Mouse (Mus musculus) hindbrain, embryonic 12.5 days (tissue): Measurements from ENCODE around the gene Spg21. TPM values are rescaled to one million over a fixed set of nuclear protein-coding genes. Genes with fewer than 3 reads are reported as not detected.

ENCODE experiments used
- ATAC-seq: fragments of 200-750 bp; cut with Nextera tagmentation; 2 replicates; pipeline ENCODE4 v1.8.0; 2017; ENCODE audit warnings: moderate TSS enrichment; ENCODE audit not compliant: low FRiP score
- H3K27ac ChIP-seq: fragments of 300-500 bp; sonication (generic); 2 replicates; pipeline ENCODE4 v1.5.1; 2016; ENCODE audit warnings: mild to moderate bottlenecking
- H3K27me3 ChIP-seq: fragments of 300-500 bp; sonication (generic); 2 replicates; pipeline ENCODE4 v1.6.1; 2016; ENCODE audit warnings: mild to moderate bottlenecking
- H3K36me3 ChIP-seq: fragments of 300-500 bp; sonication (generic); 2 replicates; pipeline ENCODE4 v1.6.1; 2016; ENCODE audit warnings: mild to moderate bottlenecking
- H3K4me1 ChIP-seq: fragments of 300-500 bp; sonication (generic); 2 replicates; pipeline ENCODE4 v1.6.1; 2016
- H3K4me2 ChIP-seq: fragments of 300-500 bp; sonication (generic); replicated peaks from 2 replicates; pipeline ENCODE4 v1.6.1; 2016; ENCODE audit warnings: mild to moderate bottlenecking
- H3K4me3 ChIP-seq: fragments of 300-500 bp; sonication (generic); 2 replicates; pipeline ENCODE4 v1.5.1; 2016; ENCODE audit warnings: mild to moderate bottlenecking
- H3K9ac ChIP-seq: fragments of 300-500 bp; sonication (generic); 2 replicates; pipeline ENCODE4 v1.6.1; 2016; ENCODE audit warnings: mild to moderate bottlenecking, moderate library complexity
- H3K9me3 ChIP-seq: fragments of 300-500 bp; sonication (generic); replicated peaks from 2 replicates; pipeline ENCODE4 v1.6.1; 2016; ENCODE audit warnings: mild to moderate bottlenecking
- WGBS: fragments of 180-500 bp; shearing (Covaris S2); methylation state at CpG from one replicate; pipeline ENCODE4 v1.1.7; 2016; 5-methylcytosine and 5-hydroxymethylcytosine counted together
- polyA plus RNA-seq: library from polyadenylated mRNA; unstranded; fragments of >200 nt; fragmentation: Nextera tagmentation; extraction: Ambion mirVana; gene quantifications from 2 replicates; pipeline ENCODE4 v1.2.1, GENCODE M21; 2016

Gene Spg21
- polyA plus RNA-seq, 1 experiment from 2014 or later = 121 TPM

GRCm38 (mm10) chr9:65525445-65526195 lies 64.9 kb downstream of the Spg21 start:
- Histone ChIP-seq H3K27ac (no peak overlapping the region), H3K9me3 (no peaks in the 10 kb centered on the region), H3K4me2 (no peak overlapping the region), H3K4me1 (0 out of 2 replicates have a peak, but pooled peaks cover 3% of the 10 kb centered on the region), H3K36me3 (no peaks in the 10 kb centered on the region), H3K4me3 (no peak overlapping the region), H3K9ac (no peak overlapping the region), H3K27me3 (0 out of 2 replicates have a peak, but pooled peaks cover 5% of the 10 kb centered on the region)
- WGBS = 79% methylated on average over 10 of the region's 10 CpGs
- no peak for ATAC-seq

GRCm38 (mm10) chr9:65528417-65529038 lies 67.8 kb downstream of the Spg21 start:
- no peak for ATAC-seq
- Histone ChIP-seq H3K9ac (no peak overlapping the region), H3K27me3 (no peaks in the 10 kb centered on the region), H3K4me2 (no peak overlapping the region), H3K4me1 (0 out of 2 replicates have a peak, but pooled peaks cover 3% of the 10 kb centered on the region), H3K27ac (no peak overlapping the region), H3K9me3 (no peaks in the 10 kb centered on the region), H3K4me3 (no peak overlapping the region), H3K36me3 (no peaks in the 10 kb centered on the region)
- WGBS = 82% methylated on average over 6 of the region's 6 CpGs

- H3K9me3 ChIP-seq = no peaks in the 10 kb centered on the region
- no peak for ATAC-seq
- no peaks in the 10 kb centered on the region for H3K27me3 ChIP-seq
- H3K36me3 ChIP-seq = no peaks in the 10 kb centered on the region
- H3K9ac ChIP-seq = no peak overlapping the region
- no peak overlapping the region for H3K4me3 ChIP-seq
- no peak overlapping the region for H3K27ac ChIP-seq
- no peaks in the 10 kb centered on the region for H3K4me1 ChIP-seq
- 64% methylated on average over 8 of the region's 8 CpGs for WGBS
- no peak overlapping the region for H3K4me2 ChIP-seq
Measured at GRCm38 (mm10) chr9:65529659-65530058, 68.9 kb downstream of the Spg21 start.

- Histone ChIP-seq H3K4me2 (no peak overlapping the region), H3K27ac (no peak overlapping the region), H3K27me3 (no peaks in the 10 kb centered on the region), H3K36me3 (no peaks in the 10 kb centered on the region), H3K9ac (no peak overlapping the region), H3K4me3 (no peak overlapping the region), H3K9me3 (no peaks in the 10 kb centered on the region), H3K4me1 (no peaks in the 10 kb centered on the region)
- WGBS = 84% methylated on average over 5 of the region's 5 CpGs
- no peak for ATAC-seq
Measured at GRCm38 (mm10) chr9:65531283-65531682, 70.5 kb downstream of the Spg21 start.

- Histone ChIP-seq H3K27ac (no peak overlapping the region), H3K9me3 (no peaks in the 10 kb centered on the region), H3K27me3 (no peaks in the 10 kb centered on the region), H3K4me1 (no peaks in the 10 kb centered on the region), H3K9ac (no peak overlapping the region), H3K4me2 (no peak overlapping the region), H3K4me3 (no peak overlapping the region), H3K36me3 (no peaks in the 10 kb centered on the region)
- 92% methylated on average over 8 of the region's 8 CpGs for WGBS
- no peak for ATAC-seq
Measured at GRCm38 (mm10) chr9:65532986-65533385, 72.2 kb downstream of the Spg21 start.

GRCm38 (mm10) chr9:65534111-65534510 lies 73.4 kb downstream of the Spg21 start:
- H3K9ac ChIP-seq = no peak overlapping the region
- H3K36me3 ChIP-seq = no peaks in the 10 kb centered on the region
- no peak for ATAC-seq
- H3K27me3 ChIP-seq = no peaks in the 10 kb centered on the region
- no peak overlapping the region for H3K4me3 ChIP-seq
- H3K27ac ChIP-seq = no peak overlapping the region
- H3K4me1 ChIP-seq = no peaks in the 10 kb centered on the region
- 88% methylated on average over 3 of the region's 3 CpGs for WGBS
- H3K9me3 ChIP-seq = no peaks in the 10 kb centered on the region
- no peak overlapping the region for H3K4me2 ChIP-seq

GRCm38 (mm10) chr9:65535191-65535722 lies 74.5 kb downstream of the Spg21 start:
- H3K27ac ChIP-seq = no peak overlapping the region
- H3K9ac ChIP-seq = no peak overlapping the region
- WGBS = 80% methylated on average over 3 of the region's 3 CpGs
- ATAC-seq = no peak
- no peak overlapping the region for H3K4me3 ChIP-seq
- no peaks in the 10 kb centered on the region for H3K36me3 ChIP-seq
- no peaks in the 10 kb centered on the region for H3K4me1 ChIP-seq
- H3K27me3 ChIP-seq = no peaks in the 10 kb centered on the region
- no peaks in the 10 kb centered on the region for H3K9me3 ChIP-seq
- no peak overlapping the region for H3K4me2 ChIP-seq

GRCm38 (mm10) chr9:65535789-65536469 lies 75.2 kb downstream of the Spg21 start:
- 90% methylated on average over 10 of the region's 11 CpGs for WGBS
- ATAC-seq = no peak

GRCm38 (mm10) chr9:65536491-65536890 lies 75.7 kb downstream of the Spg21 start:
- Histone ChIP-seq H3K9ac (no peak overlapping the region), H3K27ac (no peak overlapping the region), H3K36me3 (no peaks in the 10 kb centered on the region), H3K27me3 (no peaks in the 10 kb centered on the region), H3K4me3 (no peak overlapping the region), H3K4me1 (no peaks in the 10 kb centered on the region), H3K4me2 (no peak overlapping the region), H3K9me3 (no peaks in the 10 kb centered on the region)
- WGBS = 80% methylated on average over 4 of the region's 4 CpGs
- no peak for ATAC-seq

More at GRCm38 (mm10) chr9:65535789-65536469, 75.2 kb downstream of the Spg21 start:
- no peak overlapping the region for H3K4me3 ChIP-seq
- no peak overlapping the region for H3K9ac ChIP-seq
- H3K4me2 ChIP-seq = no peak overlapping the region
- H3K27me3 ChIP-seq = no peaks in the 10 kb centered on the region
- no peaks in the 10 kb centered on the region for H3K4me1 ChIP-seq
- H3K36me3 ChIP-seq = no peaks in the 10 kb centered on the region
- H3K9me3 ChIP-seq = no peaks in the 10 kb centered on the region
- no peak overlapping the region for H3K27ac ChIP-seq

Other genes starting within 250 kb of the Spg21 start
- 0.41 and 0.73 TPM in 2 replicates for gene Cilp, start 195.8 kb upstream of the Spg21 start, polyA plus RNA-seq
- gene Clpx, start 166.7 kb upstream of the Spg21 start, polyA plus RNA-seq = 47.4 and 54.7 TPM in 2 replicates
- 13.3 and 14.0 TPM in 2 replicates for gene Pdcd7, start 114.8 kb upstream of the Spg21 start, polyA plus RNA-seq
- gene Ubap1l, start 99.9 kb upstream of the Spg21 start, polyA plus RNA-seq = 0.72 and 1.1 TPM in 2 replicates
- 0.74 and 1.0 TPM in 2 replicates for gene Kbtbd13, start 69.3 kb upstream of the Spg21 start, polyA plus RNA-seq
- gene Rasl12, start 62.4 kb upstream of the Spg21 start, polyA plus RNA-seq = 7.8 and 8.4 TPM in 2 replicates
- gene Slc51b, start 38.0 kb upstream of the Spg21 start, polyA plus RNA-seq = not detected in 2 replicates
- gene Mtfmt, start 25.2 kb upstream of the Spg21 start, polyA plus RNA-seq = 22.8 and 28.4 TPM in 2 replicates
- gene Ankdd1a, start 59.2 kb downstream of the Spg21 start, polyA plus RNA-seq = 0.22 TPM in 1 of 2 replicates, not detected in the other
- gene Plekho2, start 119.1 kb downstream of the Spg21 start, polyA plus RNA-seq = 12.4 and 14.1 TPM in 2 replicates
- 13.9 and 16.5 TPM in 2 replicates for gene Pif1, start 126.2 kb downstream of the Spg21 start, polyA plus RNA-seq
- gene Rbpms2, start 168.7 kb downstream of the Spg21 start, polyA plus RNA-seq = 13.7 and 15.0 TPM in 2 replicates
- 312 and 323 TPM in 2 replicates for gene Oaz2, start 207.1 kb downstream of the Spg21 start, polyA plus RNA-seq